Mouse (Mus musculus): Measurements from ENCODE around the gene F3. TPM values are rescaled to one million over a fixed set of nuclear protein-coding genes. Genes with fewer than 3 reads are reported as not detected.
A peak's percentile ranks its signal among the peaks of the same experiment; 100 is the strongest.
"Not testable (repeated sequence)": the region's sequence is repeated elsewhere in the genome, so short reads cannot be mapped to it uniquely, and the experiment has no call there.

F3 gene
- polyA plus RNA-seq, 1 experiment from 2014 or later, result 99.3 TPM

DNA sequence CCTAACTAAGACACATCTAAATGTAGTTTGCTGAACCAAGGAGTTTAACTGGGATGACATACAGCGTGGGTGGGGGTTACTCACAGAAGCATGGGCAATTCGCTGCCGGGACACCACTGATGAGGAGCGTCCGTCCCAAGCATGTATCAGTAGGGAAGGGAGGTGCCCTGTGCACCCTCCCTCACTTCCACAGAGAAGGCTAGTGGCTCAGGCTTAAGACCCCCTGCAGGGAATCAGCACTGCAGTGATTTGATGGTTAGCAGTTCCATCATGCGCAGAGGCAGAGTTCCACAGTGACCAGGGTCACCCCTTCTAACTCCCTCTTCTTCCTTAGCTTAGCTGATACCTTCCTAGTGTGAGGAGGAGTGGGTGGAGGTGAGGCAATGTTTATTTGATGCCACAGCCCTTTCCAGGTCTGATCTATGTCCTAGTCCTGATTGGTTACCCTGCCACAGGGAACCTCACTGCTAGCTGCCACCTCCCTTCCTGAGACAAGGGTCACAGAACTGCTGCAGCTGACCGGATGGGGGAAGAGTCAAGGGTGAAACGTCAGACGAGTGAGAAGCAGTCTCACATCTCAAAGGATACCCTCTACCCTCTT lies 15.5 kb downstream of the F3 start:
- H3K36me3 ChIP-seq (ENCODE audit: insufficient read depth, low read length), result peaks cover 6% of the 10 kb centered on the region; the same call in 1 of the 2 replicates
- no peak overlapping the region for H3K4me2 ChIP-seq (replicated peaks; ENCODE audit: low read depth, low read length)
- DNase-seq (ENCODE audit: low spot score) (no peak), ATAC-seq (no peak)
- TF ChIP-seq EP300 (IDR thresholded peaks at IDR 0.05), result no peak
- TF ChIP-seq CTCF (IDR thresholded peaks at IDR 0.05), result no peak
- 64% methylated on average over 9 of the region's 9 CpGs for WGBS
- no peaks in the 10 kb centered on the region for H3K27me3 ChIP-seq (replicated peaks; ENCODE audit: insufficient read depth, low read length)
- H3K27ac ChIP-seq (ENCODE audit: low read length), result no peak overlapping the region
- no peak overlapping the region for H3K4me3 ChIP-seq (ENCODE audit: low read depth, low read length)
- H3K9ac ChIP-seq (replicated peaks; ENCODE audit: low read depth), result no peak overlapping the region
- H3K9me3 ChIP-seq (ENCODE audit: low read length), result no peaks in the 10 kb centered on the region
- 0 out of 2 replicates have a peak, but pooled peaks cover 3% of the 10 kb centered on the region for H3K4me1 ChIP-seq (ENCODE audit: insufficient read depth, low read depth, low read length)

DNA sequence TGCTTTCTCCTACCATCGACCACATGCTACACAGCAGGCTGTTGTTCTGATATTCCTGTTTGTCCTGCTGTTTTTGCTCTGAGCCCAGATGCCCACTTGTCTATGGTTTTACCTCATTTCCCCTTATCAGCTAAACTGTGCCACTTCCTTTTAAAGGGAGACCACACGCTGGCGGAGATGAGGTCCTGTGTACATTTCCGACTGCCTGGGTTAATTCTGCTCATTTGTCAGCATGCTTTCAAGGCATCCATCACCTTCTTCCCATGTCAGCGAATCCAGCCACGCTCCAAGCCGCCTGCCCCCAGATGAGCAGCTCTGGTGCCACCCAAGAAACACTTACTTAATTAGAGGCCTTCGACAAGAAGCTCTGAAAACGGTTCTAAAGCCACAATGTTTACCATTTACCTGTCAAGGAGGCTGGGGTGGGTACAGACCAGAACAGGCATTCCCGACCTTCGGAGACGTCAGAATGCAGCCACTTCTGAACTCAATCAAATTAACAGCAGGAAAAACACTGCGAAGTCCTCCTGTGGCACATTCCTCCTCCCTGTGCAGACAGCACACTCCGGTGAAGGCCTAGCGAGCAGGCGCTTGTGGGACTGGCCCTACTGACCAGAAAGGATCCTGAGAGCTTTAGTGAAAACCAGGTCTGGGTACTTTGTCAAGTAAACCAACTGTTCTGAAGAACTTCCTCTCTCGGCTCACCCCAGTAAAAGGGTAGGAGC lies 16.3 kb downstream of the F3 start:
- Histone ChIP-seq H3K4me2 (replicated peaks; ENCODE audit: low read depth, low read length) (no peak overlapping the region), H3K27me3 (replicated peaks; ENCODE audit: insufficient read depth, low read length) (no peaks in the 10 kb centered on the region), H3K36me3 (ENCODE audit: insufficient read depth, low read length) (no peaks in the 10 kb centered on the region), H3K4me3 (ENCODE audit: low read depth, low read length) (no peak overlapping the region), H3K9me3 (ENCODE audit: low read length) (no peaks in the 10 kb centered on the region), H3K27ac (ENCODE audit: low read length) (peak overlapping the region; percentile 35; the same call in 1 of the 2 replicates), H3K9ac (replicated peaks; ENCODE audit: low read depth) (no peak overlapping the region), H3K4me1 (ENCODE audit: insufficient read depth, low read depth, low read length) (0 out of 2 replicates have a peak, but pooled peaks cover 3% of the 10 kb centered on the region)
- peak; percentile 50 for ATAC-seq
- DNase-seq (ENCODE audit: low spot score), result peak; percentile 56
- 28% methylated on average over 17 of the region's 17 CpGs for WGBS
- TF ChIP-seq EP300 (IDR thresholded peaks at IDR 0.05) (0 out of 2 replicates have a peak, but pooled peaks have one; percentile 22), CTCF (IDR thresholded peaks at IDR 0.05) (no peak)

DNA sequence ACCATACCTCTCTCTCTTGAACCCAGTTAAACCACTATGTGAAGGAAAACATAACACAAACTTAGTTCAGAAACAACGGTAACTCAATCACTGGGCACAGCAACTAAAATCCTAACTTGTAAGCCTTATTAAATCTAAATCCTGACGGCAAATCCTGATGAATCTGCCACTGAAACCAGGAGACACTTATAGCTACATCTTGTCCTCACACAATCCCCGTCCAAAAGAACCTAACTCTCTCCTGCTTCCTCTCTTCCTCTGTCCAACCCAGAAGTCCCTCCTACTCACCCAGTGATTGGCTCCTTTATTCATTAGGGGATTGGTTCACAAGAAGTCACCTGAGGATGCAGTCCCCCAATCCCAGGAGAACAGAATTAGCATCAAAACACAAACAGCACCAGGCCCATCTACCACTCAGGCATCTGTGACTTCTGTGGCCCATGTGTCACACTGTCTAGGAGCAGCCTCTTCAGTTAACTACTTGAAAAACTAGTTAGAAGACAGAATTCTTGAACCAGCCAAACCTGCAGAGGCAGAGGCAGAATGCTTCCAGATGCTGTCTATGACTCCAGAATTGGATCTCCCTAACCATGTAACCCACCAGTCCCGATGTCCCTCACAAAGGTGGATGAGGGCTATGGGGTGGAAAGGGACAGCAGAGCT lies 18.0 kb downstream of the F3 start:
- H3K4me2 ChIP-seq (replicated peaks; ENCODE audit: low read depth, low read length); H3K9ac ChIP-seq (replicated peaks; ENCODE audit: low read depth); H3K9me3 ChIP-seq (ENCODE audit: low read length); DNase-seq (ENCODE audit: low spot score); H3K27ac ChIP-seq (ENCODE audit: low read length); ATAC-seq; H3K27me3 ChIP-seq (replicated peaks; ENCODE audit: insufficient read depth, low read length); H3K4me1 ChIP-seq (ENCODE audit: insufficient read depth, low read depth, low read length); H3K4me3 ChIP-seq (ENCODE audit: low read depth, low read length); H3K36me3 ChIP-seq (ENCODE audit: insufficient read depth, low read length): not testable (repeated sequence)
- WGBS, result 84% methylated on average over 4 of the region's 4 CpGs

DNA sequence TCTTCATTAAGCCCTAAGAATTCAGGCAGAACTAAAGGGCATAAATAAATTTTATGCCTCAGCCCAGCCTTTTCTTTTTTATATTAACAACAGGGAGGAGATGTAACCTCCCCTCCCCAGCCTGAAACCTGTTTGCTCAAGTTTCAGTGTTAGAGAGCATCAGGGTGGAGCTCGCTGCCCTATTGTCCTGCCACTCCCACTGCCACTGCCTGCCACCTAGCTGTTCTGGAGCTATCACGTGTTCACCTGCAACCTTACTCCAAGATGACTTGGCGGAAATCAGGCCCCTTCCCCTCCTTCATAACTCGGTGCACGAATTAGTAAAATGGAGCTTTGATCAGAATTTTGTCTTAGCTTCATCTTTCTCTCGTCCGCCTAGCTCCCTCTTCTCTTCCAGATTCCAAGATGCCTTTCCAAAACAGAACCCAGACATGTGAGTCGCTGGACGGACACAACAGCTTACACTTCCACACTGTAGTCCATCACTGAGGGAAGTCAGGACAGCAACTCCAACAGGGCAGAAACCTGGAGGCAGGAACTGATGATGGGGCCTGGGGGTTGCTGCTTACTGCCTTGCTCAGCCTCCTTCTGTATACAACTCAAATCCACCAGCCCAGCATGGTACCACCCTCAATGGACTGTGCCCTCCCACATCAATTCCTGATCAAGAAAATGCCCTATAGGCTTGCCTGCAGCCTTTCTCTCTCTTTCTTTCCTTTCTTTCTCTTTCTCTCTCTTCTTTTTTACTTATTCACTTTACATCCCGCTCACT lies 31.2 kb downstream of the F3 start:
- H3K36me3 ChIP-seq (ENCODE audit: insufficient read depth, low read length); H3K9ac ChIP-seq (replicated peaks; ENCODE audit: low read depth); H3K27me3 ChIP-seq (replicated peaks; ENCODE audit: insufficient read depth, low read length); H3K4me2 ChIP-seq (replicated peaks; ENCODE audit: low read depth, low read length); H3K27ac ChIP-seq (ENCODE audit: low read length); H3K4me3 ChIP-seq (ENCODE audit: low read depth, low read length); ATAC-seq; H3K4me1 ChIP-seq (ENCODE audit: insufficient read depth, low read depth, low read length); H3K9me3 ChIP-seq (ENCODE audit: low read length); DNase-seq (ENCODE audit: low spot score): not testable (repeated sequence)
- 79% methylated on average over 10 of the region's 10 CpGs for WGBS

DNA sequence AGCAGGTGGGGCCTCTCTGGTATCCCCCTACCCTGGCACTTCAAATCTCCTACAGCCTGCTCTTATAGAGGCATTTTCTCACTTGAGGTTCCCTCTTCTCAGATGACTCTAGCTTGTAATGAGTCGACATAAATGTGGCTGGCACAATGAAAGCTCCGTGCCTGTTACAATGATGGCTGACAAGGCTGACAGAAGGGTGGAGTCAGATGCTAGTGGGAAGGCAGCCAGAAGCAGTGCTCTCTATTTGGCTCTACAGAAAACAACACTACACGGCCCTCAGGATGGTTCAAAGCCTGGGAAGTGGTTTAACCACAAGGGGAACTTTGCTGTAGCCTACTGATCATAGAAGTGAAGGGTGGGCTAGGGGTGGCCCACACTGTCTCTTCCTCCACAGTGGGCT lies 31.8 kb downstream of the F3 start:
- no peaks in the 10 kb centered on the region for H3K4me1 ChIP-seq (ENCODE audit: insufficient read depth, low read depth, low read length)
- TF ChIP-seq CTCF (IDR thresholded peaks at IDR 0.05) (no peak), EP300 (IDR thresholded peaks at IDR 0.05) (no peak)
- ATAC-seq (peak; percentile 21; the same call in 1 of the 2 replicates), DNase-seq (ENCODE audit: low spot score) (no peak)
- no peak overlapping the region for H3K4me3 ChIP-seq (ENCODE audit: low read depth, low read length)
- H3K27me3 ChIP-seq (replicated peaks; ENCODE audit: insufficient read depth, low read length), result no peaks in the 10 kb centered on the region
- H3K9me3 ChIP-seq (ENCODE audit: low read length), result no peaks in the 10 kb centered on the region
- H3K36me3 ChIP-seq (ENCODE audit: insufficient read depth, low read length), result no peaks in the 10 kb centered on the region
- 16% methylated on average over 3 of the region's 3 CpGs for WGBS
- H3K4me2 ChIP-seq (replicated peaks; ENCODE audit: low read depth, low read length), result no peak overlapping the region
- H3K27ac ChIP-seq (ENCODE audit: low read length), result no peak overlapping the region
- no peak overlapping the region for H3K9ac ChIP-seq (replicated peaks; ENCODE audit: low read depth)

DNA sequence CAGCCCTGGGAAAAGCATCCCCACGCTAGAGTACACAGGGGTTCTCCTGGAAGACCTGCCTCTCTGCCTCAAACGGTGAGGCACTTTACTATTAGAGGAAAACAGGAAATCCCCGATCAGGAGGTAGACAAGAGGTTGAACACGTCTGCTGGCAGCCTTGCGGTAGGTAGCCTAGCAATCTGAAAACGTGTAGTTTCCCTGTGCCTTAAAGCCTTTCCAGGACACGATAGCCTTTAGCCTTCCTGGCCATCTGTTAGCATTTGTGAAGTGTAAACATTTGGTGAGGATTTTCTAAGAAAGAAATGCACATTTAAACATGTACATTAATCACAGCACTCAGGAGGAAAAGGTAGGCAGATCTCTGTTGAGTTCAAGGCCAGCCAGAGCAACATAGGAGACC lies 35.0 kb downstream of the F3 start:
- H3K27me3 ChIP-seq (replicated peaks; ENCODE audit: insufficient read depth, low read length), result no peaks in the 10 kb centered on the region
- no peak overlapping the region for H3K4me3 ChIP-seq (ENCODE audit: low read depth, low read length)
- 19% methylated on average over 7 of the region's 7 CpGs for WGBS
- H3K27ac ChIP-seq (ENCODE audit: low read length), result no peak overlapping the region
- DNase-seq (ENCODE audit: low spot score), result no peak
- no peak for TF ChIP-seq EP300 (IDR thresholded peaks at IDR 0.05)
- no peak for TF ChIP-seq CTCF (IDR thresholded peaks at IDR 0.05)
- no peaks in the 10 kb centered on the region for H3K9me3 ChIP-seq (ENCODE audit: low read length)
- 0 out of 2 replicates have a peak overlapping the region, but pooled peaks have one; percentile 24 for H3K9ac ChIP-seq (replicated peaks; ENCODE audit: low read depth)
- H3K36me3 ChIP-seq (ENCODE audit: insufficient read depth, low read length), result no peaks in the 10 kb centered on the region
- ATAC-seq, result no peak
- no peak overlapping the region for H3K4me2 ChIP-seq (replicated peaks; ENCODE audit: low read depth, low read length)
- no peaks in the 10 kb centered on the region for H3K4me1 ChIP-seq (ENCODE audit: insufficient read depth, low read depth, low read length)

Data from lung, postnatal 0 days (tissue).